Mouse (Mus musculus): ENCODE measurements at regions not wholly inside any gene's neighbourhood (a gene's known extent, or its start where the extent isn't known, plus 50 kb on each side); places are given as distances from the start of the nearest gene placed in this dataset.

GRCm38 (mm10) chr7:71837845-71838244 lies 468.6 kb downstream of the Mctp2 start:
- no peak overlapping the region for H3K4me3 ChIP-seq
- H3K79me2 ChIP-seq (replicated peaks; ENCODE audit: control insufficient read depth, insufficient read depth, low read length) = no peaks in the 10 kb centered on the region
- WGBS = 47% methylated on average over 6 of the region's 6 CpGs
- no peaks in the 10 kb centered on the region for H3K27me3 ChIP-seq (ENCODE audit: control insufficient read depth, insufficient read depth, low read length)
- peaks cover 3% of the 10 kb centered on the region; the same call in 1 of the 2 replicates for H3K4me1 ChIP-seq (ENCODE audit: control insufficient read depth, insufficient read depth, low read length)
- no peak overlapping the region for H3K27ac ChIP-seq
- intact Hi-C loops (cut with DNase I) = loop anchor here (2.0 kb wide), 1 partner anchor 133 kb away; no protein-coding TSS in a partner anchor
- H3K9ac ChIP-seq (ENCODE audit: low read depth, low read length) = no peak overlapping the region
- no peaks in the 10 kb centered on the region for H3K36me3 ChIP-seq (ENCODE audit: control insufficient read depth, insufficient read depth, low read length)
- TF ChIP-seq EP300 (IDR thresholded peaks at IDR 0.05; ENCODE audit: insufficient read depth, low read depth, low read length) = no peak
- no peak for TF ChIP-seq POLR2A (IDR thresholded peaks at IDR 0.05; ENCODE audit: insufficient read depth, low read depth, low read length)
- DNase-seq = peak in 1 of 2 experiments; percentile 7

GRCm38 (mm10) chr7:71831790-71832525 lies 474.4 kb downstream of the Mctp2 start:
- H3K27me3 ChIP-seq (ENCODE audit: control insufficient read depth, insufficient read depth, low read length) = no peaks in the 10 kb centered on the region
- 79% methylated on average over 3 of the region's 3 CpGs for WGBS
- TF ChIP-seq CTCF (IDR thresholded peaks at IDR 0.05) (no peak), EP300 (IDR thresholded peaks at IDR 0.05; ENCODE audit: insufficient read depth, low read depth, low read length) (no peak)
- no peaks in the 10 kb centered on the region for H3K4me1 ChIP-seq (ENCODE audit: control insufficient read depth, insufficient read depth, low read length)
- H3K27ac ChIP-seq = no peak overlapping the region
- no peaks in the 10 kb centered on the region for H3K36me3 ChIP-seq (ENCODE audit: control insufficient read depth, insufficient read depth, low read length)
- H3K4me3 ChIP-seq = no peak overlapping the region
- H3K9ac ChIP-seq (ENCODE audit: low read depth, low read length) = no peak overlapping the region
- intact Hi-C loops (cut with DNase I) = no loop called here
- no peaks in the 10 kb centered on the region for H3K79me2 ChIP-seq (replicated peaks; ENCODE audit: control insufficient read depth, insufficient read depth, low read length)
- DNase-seq = no peak

GRCm38 (mm10) chr7:71829567-71829966 lies 476.8 kb downstream of the Mctp2 start:
- no peak for TF ChIP-seq EP300 (IDR thresholded peaks at IDR 0.05; ENCODE audit: insufficient read depth, low read depth, low read length)
- TF ChIP-seq POLR2A (IDR thresholded peaks at IDR 0.05; ENCODE audit: insufficient read depth, low read depth, low read length) = no peak
- no peak for TF ChIP-seq CTCF (IDR thresholded peaks at IDR 0.05)
- DNase-seq = no peak
- no peak overlapping the region for H3K9ac ChIP-seq (ENCODE audit: low read depth, low read length)
- intact Hi-C loops (cut with DNase I) = no loop called here
- H3K4me3 ChIP-seq = no peak overlapping the region
- no peaks in the 10 kb centered on the region for H3K27me3 ChIP-seq (ENCODE audit: control insufficient read depth, insufficient read depth, low read length)
- H3K4me1 ChIP-seq (ENCODE audit: control insufficient read depth, insufficient read depth, low read length) = no peaks in the 10 kb centered on the region
- 81% methylated on average over 6 of the region's 6 CpGs for WGBS
- no peak overlapping the region for H3K27ac ChIP-seq
- H3K36me3 ChIP-seq (ENCODE audit: control insufficient read depth, insufficient read depth, low read length) = no peaks in the 10 kb centered on the region
- no peaks in the 10 kb centered on the region for H3K79me2 ChIP-seq (replicated peaks; ENCODE audit: control insufficient read depth, insufficient read depth, low read length)

GRCm38 (mm10) chr7:71816138-71816537 lies 464.9 kb upstream of the Gm10295 start:
- Histone ChIP-seq H3K9ac (ENCODE audit: low read depth, low read length) (no peak overlapping the region), H3K79me2 (replicated peaks; ENCODE audit: control insufficient read depth, insufficient read depth, low read length) (no peaks in the 10 kb centered on the region), H3K4me1 (ENCODE audit: control insufficient read depth, insufficient read depth, low read length) (no peaks in the 10 kb centered on the region), H3K36me3 (ENCODE audit: control insufficient read depth, insufficient read depth, low read length) (no peaks in the 10 kb centered on the region), H3K27me3 (ENCODE audit: control insufficient read depth, insufficient read depth, low read length) (no peaks in the 10 kb centered on the region), H3K4me3 (no peak overlapping the region), H3K27ac (no peak overlapping the region)
- TF ChIP-seq EP300 (IDR thresholded peaks at IDR 0.05; ENCODE audit: insufficient read depth, low read depth, low read length) (no peak), CTCF (IDR thresholded peaks at IDR 0.05) (no peak), POLR2A (IDR thresholded peaks at IDR 0.05; ENCODE audit: insufficient read depth, low read depth, low read length) (no peak)
- intact Hi-C loops (cut with DNase I) = no loop called here
- whole genome bisulfite sequencing = 85% methylated on average over 11 of the region's 11 CpGs
- DNase-seq = no peak

GRCm38 (mm10) chr7:71794201-71794600 lies 442.9 kb upstream of the Gm10295 start:
- no peaks in the 10 kb centered on the region for H3K79me2 ChIP-seq (replicated peaks; ENCODE audit: control insufficient read depth, insufficient read depth, low read length)
- no peak for DNase-seq
- no peaks in the 10 kb centered on the region for H3K4me1 ChIP-seq (ENCODE audit: control insufficient read depth, insufficient read depth, low read length)
- H3K4me3 ChIP-seq = no peak overlapping the region
- no peak overlapping the region for H3K27ac ChIP-seq
- no peak overlapping the region for H3K9ac ChIP-seq (ENCODE audit: low read depth, low read length)
- no peak for TF ChIP-seq EP300 (IDR thresholded peaks at IDR 0.05; ENCODE audit: insufficient read depth, low read depth, low read length)
- no peak for TF ChIP-seq CTCF (IDR thresholded peaks at IDR 0.05)
- TF ChIP-seq POLR2A (IDR thresholded peaks at IDR 0.05; ENCODE audit: insufficient read depth, low read depth, low read length) = no peak
- no peaks in the 10 kb centered on the region for H3K36me3 ChIP-seq (ENCODE audit: control insufficient read depth, insufficient read depth, low read length)
- intact Hi-C loops (cut with DNase I) = no loop called here
- H3K27me3 ChIP-seq (ENCODE audit: control insufficient read depth, insufficient read depth, low read length) = no peaks in the 10 kb centered on the region
- 57% methylated on average over 7 of the region's 7 CpGs for WGBS

GRCm38 (mm10) chr7:71788401-71788800 lies 437.1 kb upstream of the Gm10295 start:
- H3K9ac ChIP-seq (ENCODE audit: low read depth, low read length) = no peak overlapping the region
- no peak for DNase-seq
- H3K27me3 ChIP-seq (ENCODE audit: control insufficient read depth, insufficient read depth, low read length) = no peaks in the 10 kb centered on the region
- no peak for TF ChIP-seq POLR2A (IDR thresholded peaks at IDR 0.05; ENCODE audit: insufficient read depth, low read depth, low read length)
- no peak for TF ChIP-seq EP300 (IDR thresholded peaks at IDR 0.05; ENCODE audit: insufficient read depth, low read depth, low read length)
- no peak for TF ChIP-seq CTCF (IDR thresholded peaks at IDR 0.05)
- no peak overlapping the region for H3K27ac ChIP-seq
- H3K4me1 ChIP-seq (ENCODE audit: control insufficient read depth, insufficient read depth, low read length) = no peaks in the 10 kb centered on the region
- no peak overlapping the region for H3K4me3 ChIP-seq
- no peaks in the 10 kb centered on the region for H3K36me3 ChIP-seq (ENCODE audit: control insufficient read depth, insufficient read depth, low read length)
- H3K79me2 ChIP-seq (replicated peaks; ENCODE audit: control insufficient read depth, insufficient read depth, low read length) = no peaks in the 10 kb centered on the region
- intact Hi-C loops (cut with DNase I) = no loop called here

Measured in heart, adult 2 months (tissue).